Mouse (Mus musculus) stomach, embryonic 15.5 days (tissue): ENCODE measurements around the gene Adamtsl1. TPM values are rescaled to one million over a fixed set of nuclear protein-coding genes. Genes with fewer than 3 reads are reported as not detected.

Source experiments
- ATAC-seq: fragments of 200-750 bp; cut with Nextera tagmentation; 2 replicates; pipeline ENCODE4 v1.8.0; 2017; ENCODE audit warnings: low read depth, moderate number of reproducible peaks, moderate TSS enrichment; ENCODE audit not compliant: insufficient read depth, low FRiP score
- H3K27ac ChIP-seq: fragments of 300-500 bp; sonication (generic); 2 replicates; pipeline ENCODE4 v1.5.1; 2015; ENCODE audit warnings: mild to moderate bottlenecking, inconsistent platforms
- H3K27me3 ChIP-seq: fragments of 300-500 bp; sonication (generic); replicated peaks from 2 replicates; pipeline ENCODE4 v1.6.1; 2015; ENCODE audit warnings: inconsistent platforms
- H3K36me3 ChIP-seq: fragments of 300-500 bp; sonication (generic); 2 replicates; pipeline ENCODE4 v1.6.1; 2015; ENCODE audit warnings: inconsistent platforms
- H3K4me1 ChIP-seq: fragments of 300-500 bp; sonication (generic); 2 replicates; pipeline ENCODE4 v1.6.1; 2015; ENCODE audit warnings: inconsistent platforms
- H3K4me2 ChIP-seq: fragments of 300-500 bp; sonication (generic); 2 replicates; pipeline ENCODE4 v1.6.1; 2015; ENCODE audit warnings: mild to moderate bottlenecking, inconsistent platforms
- H3K4me3 ChIP-seq: fragments of 300-500 bp; sonication (generic); replicated peaks from 2 replicates; pipeline ENCODE4 v1.5.1; 2015; ENCODE audit warnings: inconsistent platforms
- H3K9ac ChIP-seq: fragments of 300-500 bp; sonication (generic); 2 replicates; pipeline ENCODE4 v1.6.1; 2015; ENCODE audit warnings: inconsistent platforms
- H3K9me3 ChIP-seq: fragments of 300-500 bp; sonication (generic); 2 replicates; pipeline ENCODE4 v1.6.1; 2016; ENCODE audit warnings: inconsistent platforms
- WGBS: fragments of 180-500 bp; shearing (Covaris S2); methylation state at CpG from one replicate; pipeline ENCODE4 v1.1.7; 2015; 5-methylcytosine and 5-hydroxymethylcytosine counted together
- polyA plus RNA-seq: library from polyadenylated mRNA; unstranded; fragments of >200 nt; fragmentation: Nextera tagmentation; extraction: Ambion mirVana; gene quantifications from 2 replicates; pipeline ENCODE4 v1.2.1, GENCODE M21; 2015

Adamtsl1 gene
- polyA plus RNA-seq, 1 experiment from 2014 or later = 17.8 TPM

DNA sequence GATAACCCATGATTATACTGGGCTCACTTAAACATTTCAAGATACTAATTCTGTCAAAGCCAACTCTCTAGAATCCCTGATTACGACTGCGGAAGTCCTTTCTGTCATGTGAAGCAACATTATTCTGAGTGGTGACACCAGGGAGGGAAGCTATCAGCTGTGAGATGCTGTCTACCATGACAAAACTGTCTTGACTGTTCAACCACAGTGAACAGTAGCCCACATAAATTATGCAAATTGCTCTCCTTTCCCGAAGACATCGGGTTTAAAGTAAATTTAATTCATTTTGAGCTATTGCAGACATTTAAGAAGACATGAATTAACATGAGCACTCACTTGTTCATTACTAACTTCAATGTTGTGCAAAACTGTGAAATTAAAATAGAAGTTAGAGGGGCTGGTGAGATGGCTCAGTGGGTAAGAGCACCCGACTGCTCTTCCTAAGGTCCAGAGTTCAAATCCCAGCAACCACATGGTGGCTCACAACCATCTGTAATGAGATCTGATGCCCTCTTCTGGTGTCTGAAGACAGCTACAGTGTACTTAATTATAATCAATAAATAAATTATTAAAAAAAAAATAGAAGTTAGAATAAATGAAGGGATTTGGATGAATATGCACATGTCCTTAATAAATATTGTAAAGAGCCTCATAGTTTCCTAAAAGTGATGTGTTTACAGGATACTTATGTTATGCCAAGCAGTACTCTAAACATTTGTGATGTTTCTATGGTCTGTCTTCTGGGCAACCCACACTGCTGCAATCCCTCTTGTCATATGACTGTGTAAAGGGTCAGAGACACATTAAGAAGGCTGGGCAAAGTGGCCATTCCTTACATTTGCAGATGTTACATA, 249.4 kb downstream of the Adamtsl1 start:
- H3K36me3 ChIP-seq = no peaks in the 10 kb centered on the region
- no peak overlapping the region for H3K27ac ChIP-seq
- H3K27me3 ChIP-seq = no peaks in the 10 kb centered on the region
- no peak for ATAC-seq
- no peak overlapping the region for H3K4me2 ChIP-seq
- no peaks in the 10 kb centered on the region for H3K9me3 ChIP-seq
- H3K4me3 ChIP-seq = no peak overlapping the region
- H3K9ac ChIP-seq = no peak overlapping the region
- WGBS = 85% methylated on average over 5 of the region's 5 CpGs
- no peaks in the 10 kb centered on the region for H3K4me1 ChIP-seq

DNA sequence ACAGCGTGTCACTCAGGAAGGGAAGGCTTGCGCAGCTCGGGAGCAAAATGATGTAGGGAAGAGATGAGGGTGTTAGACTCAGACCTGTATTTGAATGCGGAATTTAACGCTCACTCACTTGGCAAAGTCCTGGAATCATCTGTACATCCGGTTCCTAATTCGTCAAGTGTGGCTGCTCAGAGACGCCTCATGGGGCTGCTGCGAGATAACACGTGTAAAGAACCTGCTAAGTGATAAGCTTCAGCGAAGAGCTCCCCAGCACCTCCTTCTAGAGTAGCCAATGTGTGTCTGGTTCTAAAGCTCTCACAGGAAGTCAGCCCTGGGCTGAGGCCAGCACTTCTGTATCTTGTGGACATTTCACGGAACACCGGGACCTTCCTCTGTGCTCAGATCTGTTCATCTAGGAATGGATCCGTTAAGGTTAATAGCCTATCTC, 250.1 kb downstream of the Adamtsl1 start:
- Histone ChIP-seq H3K4me3 (no peak overlapping the region), H3K9me3 (no peaks in the 10 kb centered on the region), H3K9ac (no peak overlapping the region), H3K36me3 (no peaks in the 10 kb centered on the region), H3K4me1 (no peaks in the 10 kb centered on the region), H3K27ac (no peak overlapping the region), H3K4me2 (no peak overlapping the region), H3K27me3 (no peaks in the 10 kb centered on the region)
- WGBS = 73% methylated on average over 14 of the region's 14 CpGs
- ATAC-seq = no peak

DNA sequence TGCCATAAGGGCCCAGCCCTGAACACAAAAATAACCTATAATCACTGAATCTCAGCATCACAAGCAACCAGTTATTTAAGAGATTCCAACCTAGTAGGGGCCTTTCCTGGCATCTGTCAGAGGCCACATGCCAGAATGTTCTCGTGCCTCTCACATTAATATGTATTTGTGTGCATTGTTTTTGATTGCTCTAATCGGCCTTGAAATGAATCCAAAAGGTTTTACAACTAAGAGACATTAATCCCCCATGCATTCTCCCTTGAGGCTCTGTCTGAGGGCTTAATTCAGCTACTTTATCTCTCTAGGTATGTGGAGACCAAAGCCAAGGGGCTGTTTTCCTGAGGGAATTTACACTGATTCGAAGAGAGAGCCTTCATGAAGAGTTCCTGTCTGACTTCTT, 250.5 kb downstream of the Adamtsl1 start:
- Histone ChIP-seq H3K4me3 (no peak overlapping the region), H3K9ac (no peak overlapping the region), H3K36me3 (no peaks in the 10 kb centered on the region), H3K27ac (no peak overlapping the region), H3K9me3 (no peaks in the 10 kb centered on the region), H3K27me3 (no peaks in the 10 kb centered on the region), H3K4me2 (no peak overlapping the region), H3K4me1 (no peaks in the 10 kb centered on the region)
- ATAC-seq = no peak
- 72% methylated on average over 3 of the region's 3 CpGs for WGBS

DNA sequence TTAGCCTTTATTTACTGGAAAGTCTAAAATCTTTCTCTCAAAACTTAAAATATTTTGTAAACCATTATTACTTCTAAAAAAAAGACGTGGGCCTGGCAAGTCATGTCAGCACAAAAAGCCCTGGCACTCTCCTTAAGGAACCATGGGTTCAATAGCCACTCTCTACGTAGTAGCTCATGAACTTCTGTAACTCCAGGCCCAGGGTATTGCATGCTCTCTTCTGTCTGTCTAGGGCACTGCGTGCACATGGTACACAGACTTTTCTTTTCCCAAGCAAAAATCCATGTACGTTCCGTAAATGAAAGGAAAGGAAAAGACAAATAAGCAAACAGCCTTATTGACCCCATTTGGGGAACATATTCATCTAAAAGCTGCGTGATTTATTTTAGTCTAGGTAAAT, 253.7 kb downstream of the Adamtsl1 start:
- no peak for ATAC-seq
- WGBS = 56% methylated on average over 6 of the region's 6 CpGs
- H3K4me2 ChIP-seq = no peak overlapping the region

DNA sequence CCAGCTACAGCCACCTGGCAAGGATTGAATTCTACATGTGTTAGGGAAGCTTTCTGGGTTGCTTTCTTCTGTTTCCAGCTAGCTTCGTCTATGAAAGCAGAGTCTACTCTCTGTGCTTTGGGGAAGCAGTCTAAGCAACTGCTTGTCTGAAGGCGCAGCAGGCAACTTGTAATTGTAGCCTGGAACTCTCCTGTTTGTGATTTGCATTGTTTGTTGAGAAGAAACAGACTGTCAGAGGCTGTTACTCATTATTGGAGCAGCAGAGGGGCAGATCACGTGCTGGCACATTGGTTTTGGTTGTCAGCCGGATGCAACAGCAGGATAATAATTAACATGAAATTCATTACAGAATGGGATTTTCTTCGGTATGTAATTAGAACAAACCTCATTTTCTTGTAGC, 254.1 kb downstream of the Adamtsl1 start:
- Histone ChIP-seq H3K27me3 (no peaks in the 10 kb centered on the region), H3K9ac (no peak overlapping the region), H3K4me2 (no peak overlapping the region), H3K4me1 (no peaks in the 10 kb centered on the region), H3K4me3 (no peak overlapping the region), H3K9me3 (no peaks in the 10 kb centered on the region), H3K36me3 (no peaks in the 10 kb centered on the region), H3K27ac (0 out of 2 replicates have a peak overlapping the region, but pooled peaks have one; percentile 48)
- WGBS = 31% methylated on average over 5 of the region's 5 CpGs
- ATAC-seq = no peak

More for the DNA sequence above, 253.7 kb downstream of the Adamtsl1 start:
- H3K9me3 ChIP-seq = no peaks in the 10 kb centered on the region
- no peak overlapping the region for H3K4me3 ChIP-seq
- no peaks in the 10 kb centered on the region for H3K4me1 ChIP-seq
- no peak overlapping the region for H3K9ac ChIP-seq
- H3K27me3 ChIP-seq = no peaks in the 10 kb centered on the region
- H3K27ac ChIP-seq = 0 out of 2 replicates have a peak overlapping the region, but pooled peaks have one; percentile 48
- H3K36me3 ChIP-seq = no peaks in the 10 kb centered on the region

DNA sequence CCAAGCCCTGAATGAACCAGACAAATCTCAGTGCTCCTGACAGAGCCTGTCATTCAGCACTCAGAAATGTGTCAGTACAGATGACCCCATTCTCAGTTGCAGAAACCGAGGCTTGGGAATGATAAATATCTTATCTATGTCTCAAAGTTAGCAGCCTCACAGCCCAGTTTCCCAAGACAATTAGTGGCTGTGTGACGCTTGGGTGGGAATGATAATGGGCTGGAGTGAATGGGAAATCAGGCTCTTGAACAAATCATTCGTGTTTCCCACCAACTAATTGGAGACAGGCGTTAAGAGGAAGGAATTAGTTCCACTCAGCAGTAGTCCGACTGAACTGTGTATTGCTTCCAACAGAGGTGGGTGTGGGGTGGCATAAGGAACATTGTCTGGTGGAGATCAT, 268.5 kb downstream of the Adamtsl1 start:
- Histone ChIP-seq H3K27me3 (no peaks in the 10 kb centered on the region), H3K4me3 (no peak overlapping the region), H3K27ac (no peak overlapping the region), H3K36me3 (no peaks in the 10 kb centered on the region), H3K4me2 (no peak overlapping the region), H3K4me1 (no peaks in the 10 kb centered on the region), H3K9ac (no peak overlapping the region), H3K9me3 (no peaks in the 10 kb centered on the region)
- no peak for ATAC-seq
- WGBS = 56% methylated on average over 5 of the region's 5 CpGs

DNA sequence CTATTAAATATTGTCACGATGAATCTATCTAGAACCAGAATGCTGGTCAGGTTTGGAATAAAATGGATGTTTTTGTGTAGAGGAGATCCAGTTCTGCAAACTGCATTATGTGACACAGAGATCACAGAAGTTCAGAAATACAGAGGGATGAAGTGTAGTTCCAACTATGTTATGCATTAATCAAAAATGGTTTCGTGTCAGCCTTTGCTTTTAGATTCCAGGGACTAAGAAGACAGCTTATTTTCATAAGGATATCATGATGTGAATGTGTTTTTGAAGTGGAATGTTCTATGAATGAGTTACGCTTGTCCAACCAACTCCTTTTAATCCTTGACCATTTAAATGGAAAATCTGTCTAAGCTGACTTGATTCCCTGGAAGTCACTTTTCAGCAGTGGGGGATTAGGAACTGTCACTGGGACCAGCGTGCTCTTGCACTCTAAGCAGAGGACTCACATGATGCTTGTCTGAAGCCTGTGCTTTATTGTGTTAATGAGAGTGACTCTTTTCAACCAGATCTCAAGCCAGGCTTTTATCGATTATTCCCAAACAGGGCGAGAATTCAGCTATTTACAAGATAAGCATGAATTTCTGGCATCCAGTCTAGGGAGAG, 269.9 kb downstream of the Adamtsl1 start:
- H3K4me3 ChIP-seq = no peak overlapping the region
- H3K4me2 ChIP-seq = no peak overlapping the region
- WGBS = 44% methylated on average over 6 of the region's 6 CpGs
- peak; percentile 22; the same call in 1 of the 2 replicates for ATAC-seq
- H3K27me3 ChIP-seq = no peaks in the 10 kb centered on the region
- no peaks in the 10 kb centered on the region for H3K4me1 ChIP-seq
- H3K36me3 ChIP-seq = no peaks in the 10 kb centered on the region
- no peaks in the 10 kb centered on the region for H3K9me3 ChIP-seq
- H3K9ac ChIP-seq = no peak overlapping the region
- H3K27ac ChIP-seq = no peak overlapping the region

DNA sequence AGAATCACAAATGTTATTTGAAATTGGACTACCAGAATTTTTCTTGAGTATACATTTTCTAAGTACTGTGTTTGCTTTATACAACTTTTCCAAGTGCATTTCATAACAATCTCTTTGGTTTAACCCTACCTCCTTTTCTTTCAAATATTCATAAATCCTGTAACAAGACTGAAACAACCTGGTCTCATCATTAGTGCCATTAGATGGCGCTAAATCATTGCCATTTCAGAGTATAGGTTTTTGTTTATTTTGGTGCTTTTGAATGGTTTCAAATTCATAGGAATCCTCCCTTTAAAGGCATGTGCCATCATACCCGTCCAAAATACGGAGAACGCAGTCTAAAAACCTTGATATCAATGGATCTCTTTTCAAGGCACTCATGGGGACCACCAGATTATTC, 270.5 kb downstream of the Adamtsl1 start:
- Histone ChIP-seq H3K27ac (no peak overlapping the region), H3K4me1 (no peaks in the 10 kb centered on the region), H3K9ac (no peak overlapping the region), H3K27me3 (no peaks in the 10 kb centered on the region), H3K4me2 (no peak overlapping the region), H3K4me3 (no peak overlapping the region), H3K36me3 (no peaks in the 10 kb centered on the region), H3K9me3 (no peaks in the 10 kb centered on the region)
- 53% methylated on average over 4 of the region's 4 CpGs for WGBS
- no peak for ATAC-seq

DNA sequence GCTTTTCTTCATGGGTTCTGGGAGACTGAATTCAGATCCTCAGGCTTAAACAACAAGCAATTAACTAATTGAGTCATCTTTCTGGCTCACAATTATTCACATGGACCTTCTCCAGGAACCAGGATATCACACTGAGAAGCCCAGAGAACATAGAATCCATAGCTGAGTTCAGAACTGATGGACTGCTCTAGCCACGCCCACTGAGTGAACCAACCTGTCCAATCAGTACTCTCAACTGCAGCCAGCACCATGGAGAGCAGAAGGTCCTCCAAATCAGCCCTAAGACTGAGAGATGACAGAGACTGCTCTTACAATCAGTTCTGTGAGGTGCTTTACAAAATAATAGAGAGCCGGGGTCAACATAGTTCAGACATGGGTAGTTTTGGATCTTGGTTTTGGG, 276.3 kb downstream of the Adamtsl1 start:
- no peak for ATAC-seq
- H3K4me2 ChIP-seq = no peak overlapping the region
- no peak overlapping the region for H3K27ac ChIP-seq
- H3K9me3 ChIP-seq = no peaks in the 10 kb centered on the region
- no peaks in the 10 kb centered on the region for H3K36me3 ChIP-seq
- 62% methylated on average over 2 of the region's 2 CpGs for WGBS
- H3K27me3 ChIP-seq = no peaks in the 10 kb centered on the region
- no peaks in the 10 kb centered on the region for H3K4me1 ChIP-seq
- H3K4me3 ChIP-seq = no peak overlapping the region
- H3K9ac ChIP-seq = no peak overlapping the region

DNA sequence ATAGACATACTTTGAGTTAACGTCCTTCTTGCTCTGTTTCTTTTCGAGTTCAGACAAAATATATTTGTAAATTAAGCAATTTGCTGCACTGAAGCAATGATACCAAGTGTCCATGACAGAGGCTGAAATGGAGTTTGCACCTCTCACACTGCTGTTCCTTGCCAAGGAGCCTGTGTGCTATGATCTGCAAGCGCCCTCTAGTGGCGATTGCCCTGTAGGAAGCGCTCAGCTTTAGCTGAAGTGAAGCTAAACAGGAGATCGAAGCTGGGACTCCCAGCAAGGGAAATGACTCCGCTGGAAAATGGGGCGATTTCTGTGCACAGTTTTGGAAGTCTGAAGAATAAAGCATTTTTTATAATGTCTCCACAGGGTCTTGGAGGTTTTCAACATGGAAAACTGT, 287.8 kb downstream of the Adamtsl1 start:
- H3K27me3 ChIP-seq = no peaks in the 10 kb centered on the region
- H3K4me1 ChIP-seq = no peaks in the 10 kb centered on the region
- H3K9me3 ChIP-seq = no peaks in the 10 kb centered on the region
- H3K27ac ChIP-seq = no peak overlapping the region
- no peaks in the 10 kb centered on the region for H3K36me3 ChIP-seq
- no peak overlapping the region for H3K4me2 ChIP-seq
- H3K4me3 ChIP-seq = no peak overlapping the region
- 5% methylated on average over 8 of the region's 8 CpGs for WGBS
- ATAC-seq = peak; percentile 66; the same call in 1 of the 2 replicates
- H3K9ac ChIP-seq = no peak overlapping the region

DNA sequence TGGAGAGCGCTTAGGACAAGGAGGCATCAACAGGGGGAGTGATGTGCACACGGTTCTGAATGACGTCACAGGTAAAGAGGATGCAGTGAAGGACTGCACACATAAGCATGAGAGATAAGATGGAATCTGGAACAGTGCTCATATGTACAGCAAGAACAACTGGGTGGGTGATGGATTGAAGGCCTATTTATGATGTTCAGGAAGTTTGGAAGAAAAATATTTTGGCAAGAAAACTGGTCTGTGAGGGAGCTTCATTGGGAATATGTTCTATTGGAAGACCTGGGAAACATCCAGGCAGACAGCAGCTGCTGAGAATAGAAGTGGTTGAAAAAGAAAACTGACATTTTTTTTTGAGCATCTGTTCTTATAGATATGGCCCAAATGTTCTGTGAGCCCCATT, 300.4 kb downstream of the Adamtsl1 start:
- Histone ChIP-seq H3K4me3 (no peak overlapping the region), H3K4me1 (no peaks in the 10 kb centered on the region), H3K27me3 (no peaks in the 10 kb centered on the region), H3K4me2 (no peak overlapping the region), H3K9me3 (no peaks in the 10 kb centered on the region), H3K9ac (no peak overlapping the region), H3K36me3 (no peaks in the 10 kb centered on the region), H3K27ac (no peak overlapping the region)
- no peak for ATAC-seq
- 79% methylated on average over 3 of the region's 3 CpGs for WGBS

DNA sequence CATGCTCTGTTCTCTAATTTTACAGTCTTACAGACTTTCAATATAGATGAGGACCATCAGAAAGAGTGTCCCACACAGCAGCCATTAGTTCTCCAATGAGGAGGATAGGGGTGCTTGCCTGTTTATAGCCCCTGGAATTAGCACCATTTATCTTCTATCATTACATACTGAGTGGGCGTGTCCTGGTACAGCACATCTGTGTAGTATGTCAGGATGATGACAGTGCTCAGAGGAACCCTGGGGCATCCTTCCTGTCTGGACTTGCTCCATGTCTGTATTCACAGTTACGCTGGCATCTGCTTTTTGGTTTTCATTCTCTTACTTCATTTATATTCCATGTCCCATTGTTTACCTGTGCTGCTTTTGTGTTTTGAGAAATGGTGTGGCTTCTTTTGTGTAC, 304.5 kb downstream of the Adamtsl1 start:
- Histone ChIP-seq H3K9ac (no peak overlapping the region), H3K4me1 (no peaks in the 10 kb centered on the region), H3K27ac (no peak overlapping the region), H3K27me3 (no peaks in the 10 kb centered on the region), H3K4me3 (no peak overlapping the region), H3K36me3 (no peaks in the 10 kb centered on the region), H3K4me2 (no peak overlapping the region), H3K9me3 (no peaks in the 10 kb centered on the region)
- ATAC-seq = no peak
- 67% methylated on average over 2 of the region's 2 CpGs for WGBS
